ENCODE assay signal across 14 mouse cellular contexts in the genomic region with DNA sequence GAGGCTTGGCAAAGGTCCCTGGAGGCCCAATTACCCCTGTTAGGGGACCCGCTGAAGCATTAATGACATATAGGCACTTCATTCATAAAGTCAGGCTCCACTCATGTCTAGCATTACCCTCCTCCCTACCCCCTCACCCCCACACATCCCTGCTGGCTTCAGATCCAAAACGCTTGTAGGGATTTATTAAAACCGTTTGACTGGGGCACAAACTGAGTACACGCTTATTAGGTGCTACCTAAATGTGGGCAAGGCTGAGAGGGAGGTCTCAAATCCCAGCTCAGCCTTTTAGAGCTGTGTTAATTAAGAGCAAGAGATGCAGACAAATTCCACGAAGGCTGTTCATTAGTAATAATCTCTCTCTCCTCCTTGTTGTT. TPM values are rescaled to one million over a fixed set of nuclear protein-coding genes. Genes with fewer than 3 reads are reported as not detected.
DNase-seq lines count a peak whose midpoint lies in the region; ATAC-seq lines count a peak whose summit lies in the region.
"Had no signal": no experiment of that assay in that cellular context is flagged by ENCODE, and none has a peak within 500 bp of the region (broad histone marks: within the 10 kb centered on the region; RNA-seq: fewer than 3 reads in every experiment).

No protein-coding gene starts in this region.

- 0 out of 2 replicates have a peak, but pooled peaks cover 6% of the 10 kb centered on the region for H3K27me3 ChIP-seq in kidney, embryonic 14.5 days (ENCODE audit: control insufficient read depth, insufficient read depth, low read length)
- peaks cover 29% of the 10 kb centered on the region for H3K27me3 ChIP-seq in embryonic facial prominence, embryonic 10.5 days (replicated peaks; ENCODE audit: low read depth, poor library complexity, severe bottlenecking)
- peaks cover 5% of the 10 kb centered on the region; the same call in 1 of the 2 replicates for H3K27me3 ChIP-seq in forebrain, embryonic 13.5 days
- H3K27me3 ChIP-seq in limb, embryonic 10.5 days (ENCODE audit: low read depth, poor library complexity, severe bottlenecking): peaks cover 23% of the 10 kb centered on the region; the same call in 1 of the 2 replicates

- no peak overlapping the region for H3K4me2 ChIP-seq in kidney, embryonic 14.5 days (replicated peaks; ENCODE audit: low read depth, low read length)
- peak overlapping the region; percentile 20; the same call in 1 of the 2 replicates for H3K4me2 ChIP-seq in forebrain, embryonic 13.5 days
- H3K4me2 ChIP-seq: intestine, embryonic 15.5 days had no signal

- no peak overlapping the region for H3K27ac ChIP-seq in kidney, embryonic 14.5 days (ENCODE audit: low read depth, low read length)
- peak overlapping the region; percentile 66 for H3K27ac ChIP-seq in embryonic facial prominence, embryonic 10.5 days (replicated peaks)
- no peak overlapping the region for H3K27ac ChIP-seq in forebrain, embryonic 13.5 days
- 0 out of 2 replicates have a peak overlapping the region, but pooled peaks have one; percentile 21 for H3K27ac ChIP-seq in limb, embryonic 10.5 days
- H3K27ac ChIP-seq: gastrocnemius, adult 2 months; intestine, embryonic 15.5 days had no signal

- no peak for DNase-seq in kidney, postnatal 14 days
- peak; percentile 70 for DNase-seq in embryonic facial prominence, embryonic 10.5 days (ENCODE audit: low spot score)
- peak; percentile 51 for DNase-seq in limb, embryonic 10.5 days (ENCODE audit: low spot score)
- DNase-seq in testis, postnatal 14 days (ENCODE audit: low spot score): no peak
- DNase-seq in cerebellum, adult 9-10 months: no peak
- no peak for DNase-seq in B cell, adult 2 months
- DNase-seq: cerebellum, adult 18-20 months; gastrocnemius, adult 2 months; heart, postnatal 14 days; lung, adult 2 months; thymus, adult 18-20 months had no signal

- no peaks in the 10 kb centered on the region for H3K9me3 ChIP-seq in kidney, embryonic 14.5 days (ENCODE audit: control insufficient read depth, low read length)
- no peaks in the 10 kb centered on the region for H3K9me3 ChIP-seq in embryonic facial prominence, embryonic 10.5 days
- no peaks in the 10 kb centered on the region for H3K9me3 ChIP-seq in forebrain, embryonic 13.5 days (replicated peaks)
- H3K9me3 ChIP-seq in limb, embryonic 10.5 days (replicated peaks): no peaks in the 10 kb centered on the region
- H3K9me3 ChIP-seq: intestine, embryonic 15.5 days had no signal

- no peaks in the 10 kb centered on the region for H3K36me3 ChIP-seq in kidney, embryonic 14.5 days (ENCODE audit: control insufficient read depth, insufficient read depth, low read length)
- no peaks in the 10 kb centered on the region for H3K36me3 ChIP-seq in embryonic facial prominence, embryonic 10.5 days (replicated peaks)
- H3K36me3 ChIP-seq in forebrain, embryonic 13.5 days (ENCODE audit: poor library complexity, severe bottlenecking): no peaks in the 10 kb centered on the region
- no peaks in the 10 kb centered on the region for H3K36me3 ChIP-seq in limb, embryonic 10.5 days
- H3K36me3 ChIP-seq: intestine, embryonic 15.5 days had no signal

- H3K4me3 ChIP-seq in kidney, embryonic 14.5 days (ENCODE audit: low read length): no peak overlapping the region
- H3K4me3 ChIP-seq in embryonic facial prominence, embryonic 10.5 days: no peak overlapping the region
- H3K4me3 ChIP-seq in forebrain, embryonic 13.5 days: no peak overlapping the region
- no peak overlapping the region for H3K4me3 ChIP-seq in limb, embryonic 10.5 days
- H3K4me3 ChIP-seq: gastrocnemius, adult 2 months; intestine, embryonic 15.5 days had no signal

- 28% methylated on average over 5 of the region's 5 CpGs for WGBS in kidney, embryonic 14.5 days
- 21% methylated on average over 5 of the region's 5 CpGs for WGBS in embryonic facial prominence, embryonic 10.5 days
- WGBS in forebrain, embryonic 13.5 days: 11% methylated on average over 5 of the region's 5 CpGs
- WGBS in limb, embryonic 10.5 days: 20% methylated on average over 5 of the region's 5 CpGs

- ATAC-seq in kidney, embryonic 14.5 days (ENCODE audit: low FRiP score, low TSS enrichment): 0 out of 2 replicates have a peak, but pooled peaks have one; percentile 11
- ATAC-seq in forebrain, embryonic 13.5 days: peak; percentile 70
- ATAC-seq: intestine, embryonic 15.5 days had no signal

- H3K4me1 ChIP-seq in kidney, embryonic 14.5 days (ENCODE audit: control insufficient read depth, insufficient read depth, low read length): peaks cover 9% of the 10 kb centered on the region; the same call in 1 of the 2 replicates
- peaks cover 59% of the 10 kb centered on the region for H3K4me1 ChIP-seq in embryonic facial prominence, embryonic 10.5 days
- H3K4me1 ChIP-seq in forebrain, embryonic 13.5 days: peaks cover 48% of the 10 kb centered on the region
- H3K4me1 ChIP-seq in limb, embryonic 10.5 days: peaks cover 59% of the 10 kb centered on the region

- no peak overlapping the region for H3K9ac ChIP-seq in kidney, embryonic 14.5 days (ENCODE audit: low read depth, low read length)
- H3K9ac ChIP-seq in forebrain, embryonic 13.5 days: no peak overlapping the region
- H3K9ac ChIP-seq: intestine, embryonic 15.5 days had no signal

RNA-seq across cellular contexts. Expression of a gene that starts 45.5 kb away (rescaled TPM):
- polyA plus RNA-seq in kidney, embryonic 14.5 days (2014; fragmentation: Nextera tagmentation; extraction: Ambion mirVana): 28.5 and 33.4 TPM in 2 replicates
- polyA plus RNA-seq in embryonic facial prominence, embryonic 10.5 days (2016; fragmentation: Nextera tagmentation; extraction: Ambion mirVana): 23.9 and 24.3 TPM in 2 replicates
- 11.5 and 14.3 TPM in 2 replicates for polyA plus RNA-seq in forebrain, embryonic 13.5 days (2015; fragmentation: Nextera tagmentation; extraction: Ambion mirVana)
- 23.7 and 23.8 TPM in 2 replicates for polyA plus RNA-seq in limb, embryonic 10.5 days (2016; fragmentation: Nextera tagmentation; extraction: Ambion mirVana)

RNA-seq across cellular contexts. Expression of a gene that starts 45.9 kb away (rescaled TPM):
- 18.6 and 21.5 TPM in 2 replicates for polyA plus RNA-seq in kidney, embryonic 14.5 days (2014; fragmentation: Nextera tagmentation; extraction: Ambion mirVana)
- 20.9 and 23.4 TPM in 2 replicates for polyA plus RNA-seq in embryonic facial prominence, embryonic 10.5 days (2016; fragmentation: Nextera tagmentation; extraction: Ambion mirVana)
- 13.3 and 14.1 TPM in 2 replicates for polyA plus RNA-seq in forebrain, embryonic 13.5 days (2015; fragmentation: Nextera tagmentation; extraction: Ambion mirVana)
- polyA plus RNA-seq in limb, embryonic 10.5 days (2016; fragmentation: Nextera tagmentation; extraction: Ambion mirVana): 18.9 and 21.7 TPM in 2 replicates

Comparison
In these comparisons a context has a peak if more than half of its experiments do, and no peak if none do; other contexts are left out.
1. H3K27ac ChIP-seq: peak in embryonic facial prominence, embryonic 10.5 days (single experiment) and limb, embryonic 10.5 days (single experiment); none in kidney, embryonic 14.5 days (single experiment) and forebrain, embryonic 13.5 days (single experiment).
2. DNase-seq: peak in embryonic facial prominence, embryonic 10.5 days (single experiment) and limb, embryonic 10.5 days (single experiment); none in kidney, postnatal 14 days (single experiment), testis, postnatal 14 days (single experiment), cerebellum, adult 9-10 months (single experiment) and B cell, adult 2 months (0 of 2).